Mouse (Mus musculus) layer of hippocampus, adult 6 months (tissue): ENCODE data around the gene Oas1g. TPM values are rescaled to one million over a fixed set of nuclear protein-coding genes. Genes with fewer than 3 reads are reported as not detected.

ENCODE experiments used
- long read RNA-seq, 2 experiments: library from polyadenylated mRNA; unstranded; transcript quantifications; one replicate each; pipeline ENCODE4 v2.0.0; 2019 to 2020
- microRNA-seq: library from miRNA; unstranded; fragments of <30 nt; microRNA quantifications from one replicate; pipeline ENCODE4 v1.2.0, GENCODE M21; 2020
- polyA plus RNA-seq: library from polyadenylated mRNA; unstranded; fragments of <200 nt; fragmentation: Nextera tagmentation; gene quantifications from 2 replicates; pipeline ENCODE4 v1.2.3, GENCODE M21; 2021

The Oas1g gene
- 0.15 TPM in 1 of 2 replicates, not detected in the other for polyA plus RNA-seq
- long read RNA-seq, experiment 1, partial matches to known transcripts: 0 of 1 reads
- long read RNA-seq, experiment 1, other reads (novel, unspliced or antisense): 0 of 1 reads
- long read RNA-seq, experiment 2: 0 reads

DNA sequence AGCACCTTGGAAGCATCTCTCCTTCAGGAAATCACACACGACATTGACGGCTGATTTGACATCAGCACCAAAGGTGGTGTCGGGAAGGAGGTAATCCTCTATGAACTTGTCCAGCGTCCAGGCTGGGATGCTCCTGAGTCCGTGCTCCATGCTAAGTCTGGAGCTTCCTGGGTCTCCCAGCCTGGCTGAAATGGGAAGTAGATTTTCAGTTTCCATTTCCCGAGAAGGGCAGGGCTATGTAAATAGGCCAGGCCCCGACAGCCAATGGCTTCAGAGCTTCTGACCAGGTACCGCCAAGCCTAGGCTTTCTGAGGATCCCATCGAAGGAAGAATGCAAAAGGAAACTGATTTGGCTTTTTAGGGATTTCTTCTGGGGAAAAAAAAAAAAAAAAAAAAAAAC, at the start of gene Oas1g:
Gene Oas1g (minus strand): TSS at position 201 of the 400 bp plus-strand sequence.

DNA sequence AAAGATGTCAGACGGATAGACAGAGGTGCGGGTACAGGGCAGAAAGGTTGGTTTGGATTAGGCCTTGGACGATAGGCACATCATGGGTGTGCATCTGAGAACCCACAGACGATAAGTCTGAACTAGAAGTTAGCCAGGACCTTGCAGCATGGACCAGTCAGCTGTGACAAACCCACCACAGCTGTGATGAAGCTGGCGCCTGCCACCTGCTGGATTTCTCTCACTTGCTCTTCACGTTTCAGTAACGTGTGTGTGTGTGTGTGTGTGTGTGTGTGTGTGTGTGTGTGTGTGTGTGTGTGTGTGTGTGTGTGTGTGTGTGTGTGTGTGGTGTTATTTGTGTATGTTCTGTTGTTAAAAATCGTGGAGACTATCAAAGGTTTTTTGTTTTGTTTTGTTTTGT, 26.8 kb upstream of the Oas1g start, which contains the start of gene Oas1d:
Gene Oas1d (plus strand): TSS at position 333 of the 400 bp plus-strand sequence.

DNA sequence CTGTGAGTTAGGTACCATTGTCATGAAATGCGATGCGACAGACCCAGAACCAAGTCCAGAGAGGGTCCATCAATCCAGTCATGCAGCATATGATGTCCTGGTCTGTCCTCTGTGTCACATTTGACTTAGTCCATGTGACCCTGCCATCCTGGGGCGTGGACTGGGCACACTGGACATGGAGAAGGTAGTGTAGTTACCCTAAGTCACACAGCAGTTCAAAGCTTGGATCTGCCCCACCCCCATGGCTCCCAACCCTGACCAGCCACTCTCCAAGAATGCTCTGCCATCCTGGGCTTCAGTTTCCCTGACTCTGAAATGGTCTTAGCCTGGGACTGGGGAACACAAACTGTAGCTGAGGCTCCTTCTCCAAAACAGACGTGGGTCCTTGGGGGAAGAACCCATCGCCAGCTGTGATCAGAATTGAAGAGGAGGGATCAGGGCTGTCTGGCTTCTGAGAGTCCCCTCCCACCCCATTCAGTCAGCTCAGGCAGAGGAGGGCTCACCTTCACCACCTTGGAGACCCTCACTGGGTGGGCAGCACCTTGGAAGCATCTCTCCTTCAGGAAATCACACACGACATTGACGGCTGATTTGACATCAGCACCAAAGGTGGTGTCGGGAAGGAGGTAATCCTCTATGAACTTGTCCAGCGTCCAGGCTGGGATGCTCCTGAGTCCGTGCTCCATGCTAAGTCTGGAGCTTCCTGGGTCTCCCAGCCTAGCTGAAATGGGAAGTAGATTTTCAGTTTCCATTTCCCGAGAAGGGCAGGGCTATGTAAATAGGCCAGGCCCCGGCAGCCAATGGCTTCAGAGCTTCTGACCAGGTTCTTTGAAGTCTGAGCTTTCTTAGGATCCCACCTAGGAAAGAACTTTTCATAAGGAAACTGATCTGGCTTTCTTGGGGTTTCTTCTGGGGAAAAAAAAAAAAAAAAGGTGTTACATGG, 19.6 kb upstream of the Oas1g start, which contains the start of gene Oas1a:
Gene Oas1a (minus strand): TSS at position 731 of the 943 bp plus-strand sequence.

DNA sequence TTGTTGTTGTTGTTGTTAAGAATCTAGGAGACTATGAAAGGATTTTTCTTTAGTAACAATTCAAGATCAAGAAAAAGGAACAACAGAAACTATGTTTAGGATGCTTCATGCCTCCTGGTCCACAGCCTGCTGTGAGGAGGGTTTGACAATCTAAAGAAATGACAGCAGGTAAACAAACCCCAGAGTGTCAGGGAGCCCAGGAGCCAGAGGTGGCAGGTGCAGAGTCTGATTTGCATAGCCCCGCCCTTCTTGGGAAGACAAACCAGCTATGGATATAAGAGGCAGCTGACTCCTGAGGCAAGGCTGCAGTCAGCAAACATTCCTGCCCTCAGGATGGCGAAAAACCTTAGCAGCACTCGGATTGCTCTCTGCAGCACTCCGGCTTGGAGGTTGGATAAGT, 26.3 kb downstream of the Oas1g start, which contains the start of gene Oas1h:
Gene Oas1h (plus strand): TSS at position 301 of the 400 bp plus-strand sequence.

DNA sequence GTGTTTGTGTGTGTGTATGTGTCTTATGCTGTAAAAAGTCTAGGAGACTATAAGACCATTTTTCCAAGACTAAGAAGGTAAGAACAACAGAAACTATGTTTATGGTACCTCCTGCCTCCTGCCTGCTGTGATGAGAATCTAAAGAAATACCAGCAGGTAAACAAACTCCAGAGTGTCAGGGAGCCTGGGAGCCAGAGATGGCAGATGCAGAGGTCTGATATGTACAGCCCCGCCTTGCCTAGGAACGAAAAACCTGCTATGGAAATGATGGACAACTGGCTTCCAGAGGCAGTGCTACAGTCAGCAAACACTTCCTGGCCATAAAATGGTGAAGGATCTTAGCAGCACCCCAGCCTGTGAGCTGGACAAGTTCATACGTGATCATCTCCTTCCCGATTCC, 40.3 kb downstream of the Oas1g start, which contains the start of gene Oas1f:
Gene Oas1f (plus strand): TSS at position 301 of the 400 bp plus-strand sequence.

Small RNA genes lying within 50 kb of the gene (microRNA-seq; reads per million reads assigned to microRNA genes)
- not detected for gene Gm22907

Other genes starting within 250 kb of the Oas1g start
- 48.3 and 57.1 TPM in 2 replicates for gene Rasal1, start 238.8 kb downstream of the Oas1g start, polyA plus RNA-seq
- 16.9 and 20.6 TPM in 2 replicates for gene Dtx1, start 175.7 kb downstream of the Oas1g start, polyA plus RNA-seq
- 0.16 and 0.26 TPM in 2 replicates for gene Oas2, start 137.8 kb downstream of the Oas1g start, polyA plus RNA-seq
- gene Oas3, start 110.0 kb downstream of the Oas1g start, polyA plus RNA-seq: 0.05 and 0.08 TPM in 2 replicates
- gene Oas1e, start 92.1 kb downstream of the Oas1g start, polyA plus RNA-seq: not detected in 2 replicates
- 0.23 and 0.43 TPM in 2 replicates for gene Oas1c, start 75.1 kb downstream of the Oas1g start, polyA plus RNA-seq
- not detected in 2 replicates for gene Oas1f, start 40.2 kb downstream of the Oas1g start, polyA plus RNA-seq
- not detected in 2 replicates for gene Oas1h, start 26.2 kb downstream of the Oas1g start, polyA plus RNA-seq
- 1.0 and 1.4 TPM in 2 replicates for gene Oas1a, start 19.9 kb upstream of the Oas1g start, polyA plus RNA-seq
- not detected in 2 replicates for gene Oas1d, start 26.9 kb upstream of the Oas1g start, polyA plus RNA-seq
- gene Rph3a, start 122.5 kb upstream of the Oas1g start, polyA plus RNA-seq: 59.1 and 60.9 TPM in 2 replicates